ENCODE assay signal across 17 mouse cellular contexts in genomic region chr8:36319314-36319959, GRCm38 (mm10).
A peak's percentile ranks its signal among the peaks of the same experiment; 100 is the strongest.
DNase-seq lines count a peak whose midpoint lies in the region; ATAC-seq and TF ChIP-seq lines count a peak whose summit lies in the region.
"Had no signal": no experiment of that assay in that cellular context is flagged by ENCODE, and none has a peak within 500 bp of the region (broad histone marks: within the 10 kb centered on the region; RNA-seq: fewer than 3 reads in every experiment).

No protein-coding gene starts in this region.

- H3K27me3 ChIP-seq in kidney, embryonic 14.5 days (ENCODE audit: control insufficient read depth, insufficient read depth, low read length): no peaks in the 10 kb centered on the region
- no peaks in the 10 kb centered on the region for H3K27me3 ChIP-seq in thymus, adult 2 months (ENCODE audit: control insufficient read depth, insufficient read depth, low read length)
- H3K27me3 ChIP-seq: midbrain, embryonic 15.5 days had no signal

- no peak overlapping the region for H3K4me2 ChIP-seq in kidney, embryonic 14.5 days (replicated peaks; ENCODE audit: low read depth, low read length)
- H3K4me2 ChIP-seq: midbrain, embryonic 15.5 days had no signal

- ATAC-seq in kidney, embryonic 14.5 days (ENCODE audit: low FRiP score, low TSS enrichment): no peak
- ATAC-seq: forebrain, embryonic 16.5 days; liver, postnatal 0 days; midbrain, embryonic 15.5 days had no signal

- TF ChIP-seq POLR2A in thymus, adult 2 months (IDR thresholded peaks at IDR 0.05; ENCODE audit: control insufficient read depth, extremely low read depth, insufficient read depth, low read length, poor library complexity): no peak

- no peak overlapping the region for H3K9ac ChIP-seq in kidney, embryonic 14.5 days (ENCODE audit: low read depth, low read length)
- H3K9ac ChIP-seq: liver, postnatal 0 days; midbrain, embryonic 15.5 days had no signal

- H3K27ac ChIP-seq in kidney, embryonic 14.5 days (ENCODE audit: low read depth, low read length): no peak overlapping the region
- no peak overlapping the region for H3K27ac ChIP-seq in thymus, adult 2 months (ENCODE audit: control insufficient read depth, insufficient read depth, low read length)
- H3K27ac ChIP-seq: embryonic facial prominence, embryonic 10.5 days; midbrain, embryonic 15.5 days had no signal

- H3K4me1 ChIP-seq in kidney, embryonic 14.5 days (ENCODE audit: control insufficient read depth, insufficient read depth, low read length): 0 out of 2 replicates have a peak, but pooled peaks cover 3% of the 10 kb centered on the region
- H3K4me1 ChIP-seq in thymus, adult 2 months (replicated peaks; ENCODE audit: control insufficient read depth, insufficient read depth, low read length): peaks cover 7% of the 10 kb centered on the region
- H3K4me1 ChIP-seq: embryonic facial prominence, embryonic 10.5 days; midbrain, embryonic 15.5 days had no signal

- no peak for TF ChIP-seq CTCF in thymus, adult 2 months (IDR thresholded peaks at IDR 0.05; ENCODE audit: borderline replicate concordance, control insufficient read depth, extremely low read depth, insufficient read depth, low read length, poor library complexity)

- H3K4me3 ChIP-seq in kidney, embryonic 14.5 days (ENCODE audit: low read length): no peak overlapping the region
- H3K4me3 ChIP-seq in thymus, adult 2 months (ENCODE audit: control insufficient read depth, insufficient read depth, low read length): no peak overlapping the region
- H3K4me3 ChIP-seq: embryonic facial prominence, embryonic 10.5 days; erythroblast, embryonic 14.5 days; midbrain, embryonic 15.5 days had no signal

- intact Hi-C loops in heart, postnatal 14 days (cut with DNase I): no loop called here

- peak; percentile 28 for DNase-seq in heart, adult 11 months
- DNase-seq in heart, postnatal 14 days: no peak
- peak; percentile 9 for DNase-seq in kidney, adult 18-20 months
- peak; percentile 2 for DNase-seq in thymus, adult 2 months
- no peak for DNase-seq in thymus, adult 18-20 months
- no peak for DNase-seq in MN1 (ENCODE audit: low spot score)
- no peak for DNase-seq in frontal cortex, adult 2 months (ENCODE audit: extremely low spot score in 1 of 2, low spot score in 1 of 2)
- DNase-seq: cerebellum, adult 11 months; cerebellum, postnatal 36 days; left cerebral cortex, postnatal 4 days; liver, postnatal 0 days; lung, postnatal 4 days had no signal

- WGBS in kidney, embryonic 14.5 days: 53% methylated on average over 7 of the region's 7 CpGs
- WGBS in thymus, adult 2 months: 11% methylated on average over 7 of the region's 7 CpGs

- H3K9me3 ChIP-seq in kidney, embryonic 14.5 days (ENCODE audit: control insufficient read depth, low read length): no peaks in the 10 kb centered on the region
- H3K9me3 ChIP-seq: embryonic facial prominence, embryonic 10.5 days; midbrain, embryonic 15.5 days had no signal

- no peaks in the 10 kb centered on the region for H3K36me3 ChIP-seq in kidney, embryonic 14.5 days (ENCODE audit: control insufficient read depth, insufficient read depth, low read length)
- H3K36me3 ChIP-seq in thymus, adult 2 months (ENCODE audit: control insufficient read depth, insufficient read depth, low read length): no peaks in the 10 kb centered on the region
- H3K36me3 ChIP-seq: embryonic facial prominence, embryonic 10.5 days; midbrain, embryonic 15.5 days had no signal

Comparison
In these comparisons a context has a peak if more than half of its experiments do, and no peak if none do; other contexts are left out.
1. DNase-seq: peak in heart, adult 11 months (single experiment), kidney, adult 18-20 months (single experiment) and thymus, adult 2 months (single experiment); none in heart, postnatal 14 days (0 of 2), thymus, adult 18-20 months (0 of 2), MN1 (single experiment) and frontal cortex, adult 2 months (0 of 2).